Mouse (Mus musculus) neural tube, embryonic 13.5 days (tissue): ENCODE measurements around the gene Zbtb33. TPM values are rescaled to one million over a fixed set of nuclear protein-coding genes. Genes with fewer than 3 reads are reported as not detected.
A peak's percentile ranks its signal among the peaks of the same experiment; 100 is the strongest.
"Not testable (repeated sequence)": the region's sequence is repeated elsewhere in the genome, so short reads cannot be mapped to it uniquely, and the experiment has no call there.

ENCODE experiments used
- ATAC-seq: fragments of 200-750 bp; cut with Nextera tagmentation; 2 replicates; pipeline ENCODE4 v1.8.0; 2017; ENCODE audit warnings: low read depth, mild to moderate bottlenecking, moderate TSS enrichment, moderate library complexity
- H3K27ac ChIP-seq: fragments of 300-500 bp; sonication (generic); replicated peaks from 2 replicates; pipeline ENCODE4 v1.5.1; 2015; ENCODE audit warnings: moderate library complexity, mild to moderate bottlenecking, inconsistent platforms
- H3K27me3 ChIP-seq: fragments of 300-500 bp; sonication (generic); 2 replicates; pipeline ENCODE4 v1.6.1; 2015; ENCODE audit warnings: mild to moderate bottlenecking, inconsistent platforms
- H3K36me3 ChIP-seq: fragments of 300-500 bp; sonication (generic); 2 replicates; pipeline ENCODE4 v1.6.1; 2015; ENCODE audit warnings: mild to moderate bottlenecking, inconsistent platforms
- H3K4me1 ChIP-seq: fragments of 300-500 bp; sonication (generic); replicated peaks from 2 replicates; pipeline ENCODE4 v1.6.1; 2015; ENCODE audit warnings: inconsistent platforms
- H3K4me2 ChIP-seq: fragments of 300-500 bp; sonication (generic); 2 replicates; pipeline ENCODE4 v1.6.1; 2015; ENCODE audit warnings: inconsistent platforms, mild to moderate bottlenecking, moderate library complexity
- H3K4me3 ChIP-seq: fragments of 300-500 bp; sonication (generic); 2 replicates; pipeline ENCODE4 v1.5.1; 2015; ENCODE audit warnings: mild to moderate bottlenecking, inconsistent platforms
- H3K9ac ChIP-seq: fragments of 300-500 bp; sonication (generic); 2 replicates; pipeline ENCODE4 v1.6.1; 2015; ENCODE audit warnings: moderate library complexity, mild to moderate bottlenecking, inconsistent platforms
- H3K9me3 ChIP-seq: fragments of 300-500 bp; sonication (generic); 2 replicates; pipeline ENCODE4 v1.6.1; 2016; ENCODE audit warnings: inconsistent platforms
- whole genome bisulfite sequencing: fragments of 180-500 bp; shearing (Covaris S2); methylation state at CpG from one replicate; pipeline ENCODE4 v1.1.7; 2015; 5-methylcytosine and 5-hydroxymethylcytosine counted together
- polyA plus RNA-seq: library from polyadenylated mRNA; unstranded; fragments of >200 nt; fragmentation: Nextera tagmentation; extraction: Ambion mirVana; gene quantifications from 2 replicates; pipeline ENCODE4 v1.2.1, GENCODE M21; 2015

Zbtb33 gene
- polyA plus RNA-seq = 5.1 and 6.8 TPM in 2 replicates

GRCm38 (mm10) chrX:38189552-38190457 lies at the start of gene Zbtb33:
Zbtb33 (plus strand) TSS chrX:38189793.
- Histone ChIP-seq H3K9ac (peak within 1 kb of the TSS; percentile 85), H3K36me3 (peaks cover 14% of the 10 kb centered on the region), H3K4me3 (peak within 1 kb of the TSS; percentile 62), H3K27ac (peak within 1 kb of the TSS; percentile 86), H3K9me3 (no peaks in the 10 kb centered on the region), H3K27me3 (no peaks in the 10 kb centered on the region), H3K4me1 (peaks cover 9% of the 10 kb centered on the region), H3K4me2 (peak within 1 kb of the TSS; percentile 64)
- peak; percentile 98 for ATAC-seq
- 19% methylated on average over 70 of the region's 72 CpGs for WGBS

GRCm38 (mm10) chrX:38159097-38159496 lies 30.5 kb upstream of the Zbtb33 start:
- no peak overlapping the region for H3K9ac ChIP-seq
- no peak overlapping the region for H3K4me3 ChIP-seq
- no peak overlapping the region for H3K27ac ChIP-seq
- no peaks in the 10 kb centered on the region for H3K27me3 ChIP-seq
- H3K4me1 ChIP-seq = no peaks in the 10 kb centered on the region
- H3K4me2 ChIP-seq = no peak overlapping the region
- H3K36me3 ChIP-seq = no peaks in the 10 kb centered on the region
- no peak for ATAC-seq
- WGBS = 64% methylated on average over 1 of the region's 1 CpGs
- H3K9me3 ChIP-seq = no peaks in the 10 kb centered on the region

GRCm38 (mm10) chrX:38165315-38165714 lies 24.3 kb upstream of the Zbtb33 start:
- 83% methylated on average over 3 of the region's 3 CpGs for WGBS
- Histone ChIP-seq H3K9ac (no peak overlapping the region), H3K27me3 (no peaks in the 10 kb centered on the region), H3K9me3 (no peaks in the 10 kb centered on the region), H3K4me1 (no peaks in the 10 kb centered on the region), H3K4me3 (no peak overlapping the region), H3K36me3 (no peaks in the 10 kb centered on the region), H3K4me2 (no peak overlapping the region), H3K27ac (no peak overlapping the region)
- no peak for ATAC-seq

GRCm38 (mm10) chrX:38166064-38166463 lies 23.5 kb upstream of the Zbtb33 start:
- no peaks in the 10 kb centered on the region for H3K27me3 ChIP-seq
- no peak overlapping the region for H3K4me2 ChIP-seq
- no peak overlapping the region for H3K4me3 ChIP-seq
- H3K9ac ChIP-seq = no peak overlapping the region
- no peaks in the 10 kb centered on the region for H3K36me3 ChIP-seq
- H3K27ac ChIP-seq = no peak overlapping the region
- 84% methylated on average over 9 of the region's 9 CpGs for WGBS
- no peaks in the 10 kb centered on the region for H3K9me3 ChIP-seq
- no peaks in the 10 kb centered on the region for H3K4me1 ChIP-seq
- ATAC-seq = no peak

GRCm38 (mm10) chrX:38166592-38166991 lies 23.0 kb upstream of the Zbtb33 start:
- no peak for ATAC-seq
- Histone ChIP-seq H3K4me1 (no peaks in the 10 kb centered on the region), H3K4me2 (no peak overlapping the region), H3K27me3 (no peaks in the 10 kb centered on the region), H3K36me3 (no peaks in the 10 kb centered on the region), H3K9me3 (no peaks in the 10 kb centered on the region), H3K9ac (no peak overlapping the region), H3K4me3 (no peak overlapping the region), H3K27ac (no peak overlapping the region)
- WGBS = 76% methylated on average over 4 of the region's 4 CpGs

- not testable (repeated sequence) for H3K27me3 ChIP-seq, H3K4me1 ChIP-seq, H3K27ac ChIP-seq, H3K9me3 ChIP-seq, H3K36me3 ChIP-seq
- peak; percentile 83 for ATAC-seq
- Histone ChIP-seq H3K4me3 (peak overlapping the region; percentile 34), H3K4me2 (peak overlapping the region; percentile 69), H3K9ac (peak overlapping the region; percentile 63)
- WGBS = 41% methylated on average over 19 of the region's 19 CpGs
These were observed 9.7 kb upstream of the Zbtb33 start for GRCm38 (mm10) chrX:38179891-38180310.

- Histone ChIP-seq H3K27ac (no peak overlapping the region), H3K36me3 (no peaks in the 10 kb centered on the region), H3K27me3 (no peaks in the 10 kb centered on the region), H3K4me2 (peak overlapping the region; percentile 69), H3K4me1 (no peaks in the 10 kb centered on the region), H3K9me3 (peaks cover 9% of the 10 kb centered on the region), H3K4me3 (peak overlapping the region; percentile 43), H3K9ac (peak overlapping the region; percentile 52)
- 24% methylated on average over 38 of the region's 38 CpGs for WGBS
- ATAC-seq = peak; percentile 73
These were observed 8.7 kb upstream of the Zbtb33 start for GRCm38 (mm10) chrX:38180656-38181607.

GRCm38 (mm10) chrX:38181608-38182258 lies 7.9 kb upstream of the Zbtb33 start:
- Histone ChIP-seq H3K4me3 (no peak overlapping the region), H3K27me3 (no peaks in the 10 kb centered on the region), H3K36me3 (no peaks in the 10 kb centered on the region), H3K4me2 (peak overlapping the region; percentile 69), H3K9me3 (peaks cover 9% of the 10 kb centered on the region), H3K27ac (no peak overlapping the region), H3K9ac (no peak overlapping the region), H3K4me1 (no peaks in the 10 kb centered on the region)
- ATAC-seq = peak; percentile 71
- 16% methylated on average over 11 of the region's 15 CpGs for WGBS

GRCm38 (mm10) chrX:38185520-38185919 lies 4.1 kb upstream of the Zbtb33 start:
- no peak for ATAC-seq
- Histone ChIP-seq H3K4me2 (no peak overlapping the region), H3K9ac (no peak overlapping the region), H3K27me3 (no peaks in the 10 kb centered on the region), H3K36me3 (no peaks in the 10 kb centered on the region), H3K27ac (no peak overlapping the region), H3K4me3 (no peak overlapping the region), H3K4me1 (no peaks in the 10 kb centered on the region), H3K9me3 (no peaks in the 10 kb centered on the region)
- 25% methylated on average over 2 of the region's 2 CpGs for WGBS

- Histone ChIP-seq H3K27ac (peak overlapping the region; percentile 86; the same call in 1 of the 2 replicates), H3K4me3 (peak overlapping the region; percentile 62), H3K4me2 (peak overlapping the region; percentile 64), H3K27me3 (no peaks in the 10 kb centered on the region), H3K4me1 (peaks cover 9% of the 10 kb centered on the region), H3K36me3 (peaks cover 14% of the 10 kb centered on the region), H3K9ac (peak overlapping the region; percentile 85), H3K9me3 (no peaks in the 10 kb centered on the region)
- ATAC-seq = 0 out of 2 replicates have a peak, but pooled peaks have one; percentile 5
- 32% methylated on average over 3 of the region's 3 CpGs for whole genome bisulfite sequencing
These were observed 818 bp downstream of the Zbtb33 start for GRCm38 (mm10) chrX:38190458-38190764.

- Histone ChIP-seq H3K9ac (no peak overlapping the region), H3K9me3 (no peaks in the 10 kb centered on the region), H3K27me3 (no peaks in the 10 kb centered on the region), H3K4me2 (no peak overlapping the region), H3K27ac (no peak overlapping the region), H3K4me3 (no peak overlapping the region), H3K36me3 (no peaks in the 10 kb centered on the region), H3K4me1 (no peaks in the 10 kb centered on the region)
- WGBS = 80% methylated on average over 2 of the region's 2 CpGs
- no peak for ATAC-seq
These were observed 12.2 kb downstream of the Zbtb33 start for GRCm38 (mm10) chrX:38201816-38202215.
